Mouse (Mus musculus) heart, adult 9 months (tissue): ENCODE results near the gene Prrxl1.
A peak's percentile ranks its signal among the peaks of the same experiment; 100 is the strongest.

ENCODE experiments used
- DNase-seq, 2 experiments: peaks; one replicate each; pipeline ENCODE4 v3.0.0; 2022; ENCODE audit warnings: low spot score in 2 of 2

Gene Prrxl1

GRCm38 (mm10) chr14:32627271-32627670 lies 28.1 kb downstream of the Prrxl1 start:
- no peak for DNase-seq

- DNase-seq, result no peak
These were observed 29.4 kb downstream of the Prrxl1 start for GRCm38 (mm10) chr14:32628584-32628983.

DNA sequence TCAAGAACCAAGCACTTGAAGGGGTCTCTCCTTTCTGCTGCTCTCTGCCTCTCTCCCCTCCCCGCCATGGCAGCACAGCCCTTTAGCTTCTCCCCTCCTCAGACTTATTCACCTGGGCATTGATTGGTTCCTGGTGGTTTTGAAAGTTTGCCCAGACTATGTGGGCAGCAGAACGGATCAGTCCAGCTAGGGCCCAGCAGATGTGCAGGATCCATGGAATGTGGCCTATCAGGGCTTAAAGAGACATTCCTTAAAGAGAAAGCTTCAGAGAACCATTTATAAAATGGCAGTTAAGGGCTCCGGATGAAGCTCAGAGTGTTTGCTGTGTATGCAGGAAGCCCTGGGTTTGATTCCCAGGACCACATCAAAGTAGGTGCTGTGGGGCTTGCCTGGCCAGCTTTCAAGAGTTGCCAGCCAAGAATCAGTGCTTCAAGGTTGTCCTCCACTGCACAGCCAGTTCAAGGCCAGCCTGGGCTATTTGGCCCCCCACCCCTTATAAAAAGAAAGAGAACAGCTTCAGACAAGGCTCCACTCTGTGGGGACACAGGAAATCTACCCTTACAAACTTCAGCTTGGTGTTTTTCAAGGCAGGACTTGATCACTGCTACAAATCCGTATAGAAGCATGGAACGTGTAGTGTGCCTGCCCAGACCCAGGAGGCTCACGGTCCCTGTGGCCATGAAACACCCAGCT lies 33.8 kb downstream of the Prrxl1 start:
- DNase-seq, result no peak

DNA sequence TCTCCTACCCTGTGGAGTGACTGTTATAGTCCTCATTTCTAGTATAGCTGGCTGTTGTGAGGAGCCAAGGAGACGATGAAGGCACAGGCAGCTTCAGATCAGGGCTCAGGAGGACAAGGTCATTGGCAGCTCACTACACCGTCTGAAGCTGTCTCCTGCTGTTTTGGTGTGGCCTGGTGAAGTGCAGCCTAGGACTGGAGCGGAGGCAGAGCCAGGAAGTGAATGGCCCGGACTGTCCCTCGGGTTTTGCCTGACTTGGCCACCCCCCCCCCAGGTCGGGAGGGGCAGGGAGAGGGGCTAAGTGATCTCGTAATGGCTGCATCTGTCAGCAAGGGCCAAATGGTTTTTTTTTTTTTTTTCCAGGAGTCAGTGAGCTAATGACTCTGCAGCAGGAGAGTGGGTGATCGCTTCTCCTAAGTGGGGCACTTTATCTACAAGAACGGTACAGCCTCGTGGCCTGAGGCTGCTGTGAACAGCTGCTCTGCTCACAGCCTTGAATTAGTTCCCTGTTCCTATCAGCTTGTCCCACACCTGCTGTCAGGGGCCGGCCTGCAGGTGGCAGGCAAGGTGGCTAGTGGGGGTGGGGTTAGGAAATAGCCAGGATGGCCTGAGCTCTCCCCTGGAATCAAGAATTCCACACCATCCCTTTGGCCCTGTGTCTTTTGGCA lies 34.9 kb downstream of the Prrxl1 start:
- DNase-seq, result no peak

- DNase-seq, result no peak
These were observed 39.3 kb downstream of the Prrxl1 start for GRCm38 (mm10) chr14:32638485-32638884.

DNA sequence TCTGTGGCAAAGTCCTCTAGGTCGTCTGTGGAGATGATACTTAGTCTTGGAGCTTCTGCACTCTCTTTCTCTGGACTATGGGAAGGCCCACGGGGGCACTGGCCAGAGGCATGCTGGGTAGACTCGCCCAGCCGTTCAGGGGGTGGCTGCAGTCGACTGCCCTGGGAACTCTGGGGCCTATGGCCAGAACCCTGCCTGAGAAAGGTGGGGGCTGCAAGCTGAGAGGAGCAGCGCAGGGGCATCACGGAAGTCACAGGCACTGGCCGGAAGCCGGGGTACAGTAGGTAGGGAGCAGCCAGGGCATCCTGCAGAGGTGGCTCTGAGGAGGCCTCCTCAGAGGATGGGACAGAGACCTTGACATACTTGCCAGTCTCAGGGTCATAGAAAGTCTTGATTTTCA lies 60.6 kb downstream of the Prrxl1 start:
- no peak for DNase-seq

- no peak for DNase-seq
These were observed 63.9 kb downstream of the Prrxl1 start for GRCm38 (mm10) chr14:32663099-32663498.

DNA sequence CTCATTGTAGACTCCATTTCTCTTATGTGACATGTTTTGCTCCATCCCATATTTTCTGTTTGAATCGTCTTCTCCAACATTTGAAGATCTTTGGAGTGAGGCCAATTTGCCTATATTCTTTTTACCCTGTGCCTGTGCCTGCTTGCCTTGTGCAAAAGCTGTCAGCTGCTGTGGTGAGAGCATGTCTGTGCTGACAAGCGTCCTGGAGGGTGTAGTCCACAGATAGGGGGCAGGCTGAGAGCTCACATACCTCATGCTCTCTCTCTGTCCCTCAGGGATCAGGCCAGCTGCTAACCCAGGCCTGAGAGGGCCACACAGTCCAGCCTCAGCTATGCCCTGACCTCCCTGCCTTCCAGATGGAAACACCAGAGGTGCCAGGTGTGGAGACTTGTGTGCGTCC lies 74.0 kb downstream of the Prrxl1 start:
- no peak for DNase-seq

DNA sequence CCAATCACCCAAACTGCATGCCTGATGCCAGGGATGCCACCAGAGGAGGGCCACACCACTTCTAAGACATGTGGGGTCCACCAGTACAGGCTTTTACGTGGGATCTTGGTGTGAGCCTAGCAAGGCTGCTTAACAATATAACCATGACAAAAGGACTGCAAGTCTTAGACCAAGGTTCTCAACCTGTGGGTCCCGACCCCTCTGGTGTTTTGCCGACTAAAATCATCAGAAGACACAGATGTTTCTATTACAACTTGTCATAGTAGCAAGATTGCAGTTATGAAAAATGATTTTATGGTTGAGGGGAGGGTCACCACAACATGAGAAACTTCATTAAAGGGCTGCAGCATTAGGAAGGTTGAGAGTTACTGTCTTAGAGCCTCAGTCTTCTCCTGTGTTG lies 79.4 kb downstream of the Prrxl1 start:
- DNase-seq, result no peak

- no peak for DNase-seq
These were observed 82.4 kb downstream of the Prrxl1 start for GRCm38 (mm10) chr14:32681603-32682002.

GRCm38 (mm10) chr14:32682536-32682935 lies 83.3 kb downstream of the Prrxl1 start:
- DNase-seq, result no peak

GRCm38 (mm10) chr14:32683251-32683838 lies 84.1 kb downstream of the Prrxl1 start:
- DNase-seq, result peak; percentile 57 to 62

DNA sequence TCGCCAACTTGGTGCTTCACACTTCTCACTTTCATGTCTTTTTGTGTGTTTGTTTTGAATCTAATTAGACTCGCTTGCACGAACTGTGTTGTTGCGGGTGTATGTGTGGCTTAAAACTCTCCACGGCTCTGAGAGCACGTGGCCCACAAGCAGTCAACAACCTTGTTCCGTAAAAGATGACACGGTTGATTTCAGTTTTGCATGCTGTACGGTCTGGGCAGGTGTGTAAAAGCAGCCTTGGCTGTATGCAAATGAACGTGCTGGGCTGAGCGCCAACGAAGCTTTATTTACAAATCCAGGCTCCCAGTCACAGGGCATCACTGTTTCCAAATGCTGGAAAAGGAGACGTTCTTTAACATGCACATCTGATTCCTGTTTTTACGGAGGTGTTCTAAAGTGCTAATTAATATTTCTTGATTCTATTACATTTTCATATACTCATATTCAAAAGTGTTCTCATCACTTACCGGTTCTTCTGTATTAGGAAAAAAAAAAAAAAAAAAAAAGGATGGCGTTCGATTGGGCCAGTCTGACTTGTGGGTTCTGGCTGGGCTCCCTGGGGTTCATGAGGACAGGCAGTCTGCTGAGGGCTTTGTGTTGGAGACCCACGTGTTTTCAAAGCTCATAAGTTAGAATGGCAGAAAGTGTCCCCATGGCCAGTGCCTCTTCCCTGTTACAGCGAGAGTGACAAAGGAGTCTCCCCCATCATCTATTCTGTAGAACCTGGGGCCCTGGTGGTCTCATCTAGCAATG lies 85.0 kb downstream of the Prrxl1 start:
- DNase-seq, result peak in 1 of 2 experiments; percentile 24

DNA sequence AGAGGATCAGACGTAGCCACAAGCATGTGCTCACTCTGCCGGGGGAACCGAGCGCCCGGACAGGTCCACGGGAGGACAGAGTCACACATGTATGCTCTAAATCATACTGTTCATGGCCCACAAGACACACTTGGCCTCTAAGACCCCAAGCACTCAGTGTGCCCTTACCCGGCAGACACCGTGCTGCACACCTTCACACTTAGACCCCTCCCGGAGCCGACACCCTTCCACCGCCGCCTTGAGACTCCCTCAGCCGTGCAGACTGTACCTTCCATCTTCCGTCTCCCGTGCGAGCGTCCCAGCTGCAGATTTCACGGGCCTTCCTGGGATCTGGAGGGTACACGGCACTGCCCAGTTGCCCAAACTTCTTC lies 85.5 kb downstream of the Prrxl1 start:
- DNase-seq, result peak in 1 of 2 experiments; percentile 13

DNA sequence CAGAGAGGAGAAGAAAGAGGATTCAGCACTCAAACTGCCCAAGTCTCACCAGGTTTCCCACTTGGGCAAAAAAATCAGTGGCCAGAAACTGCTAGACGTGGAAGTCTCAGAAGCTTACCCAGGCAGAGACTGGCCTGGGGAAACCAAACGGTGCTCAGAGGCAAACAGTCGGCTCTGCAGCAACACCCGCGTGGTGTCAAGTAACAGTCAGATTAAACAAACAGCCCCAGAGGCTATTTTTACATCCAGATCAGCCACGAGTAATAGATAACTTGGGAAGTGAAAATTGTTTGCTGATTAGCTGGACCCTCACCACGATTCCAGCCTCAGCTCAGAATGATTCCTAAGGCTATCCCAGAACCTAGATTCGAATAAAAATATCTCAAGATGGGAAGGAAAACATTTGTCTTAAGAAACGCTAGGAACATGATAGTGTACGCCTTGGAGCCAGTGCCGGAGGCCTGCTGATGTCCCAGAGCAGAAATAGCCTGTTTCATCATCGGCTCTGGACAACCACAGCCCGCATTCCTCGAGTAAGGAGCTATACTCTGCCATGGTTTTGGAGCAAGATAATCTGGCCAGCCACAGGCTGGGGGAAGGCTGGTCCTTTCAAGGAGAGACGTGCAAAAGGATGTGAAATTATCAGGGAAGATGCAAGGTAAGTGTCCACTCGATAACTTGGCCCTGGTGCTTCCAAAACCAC lies 86.1 kb downstream of the Prrxl1 start, which contains the start of gene 3425401B19Rik:
Gene 3425401B19Rik, minus strand, starts transcription at position 170 of the 703 bp plus-strand sequence.
- DNase-seq, result peak; percentile 52 to 62

- DNase-seq, result no peak
These were observed 96.7 kb downstream of the Prrxl1 start for GRCm38 (mm10) chr14:32695906-32696305.

GRCm38 (mm10) chr14:32696344-32696743 lies 97.1 kb downstream of the Prrxl1 start:
- no peak for DNase-seq

DNA sequence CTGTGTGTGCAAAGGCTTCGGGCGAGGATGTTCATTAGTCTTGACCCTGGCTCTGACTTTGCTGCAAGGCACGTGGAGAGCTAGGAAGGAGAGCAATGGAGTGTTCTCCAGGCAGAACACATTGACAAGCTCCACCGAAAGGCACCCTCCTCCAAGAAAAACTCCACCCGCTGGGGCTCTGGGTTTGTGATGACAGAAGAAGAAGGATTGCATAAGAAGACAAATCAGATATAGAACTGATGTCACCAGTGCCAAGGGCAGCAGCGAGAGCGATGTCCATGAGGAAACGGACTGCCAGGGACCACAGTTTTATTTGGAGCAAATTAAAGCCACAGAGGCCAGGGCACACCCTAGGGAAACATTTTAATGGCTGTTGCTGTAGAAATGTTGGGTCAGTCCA lies 98.6 kb downstream of the Prrxl1 start:
- DNase-seq, result no peak

DNA sequence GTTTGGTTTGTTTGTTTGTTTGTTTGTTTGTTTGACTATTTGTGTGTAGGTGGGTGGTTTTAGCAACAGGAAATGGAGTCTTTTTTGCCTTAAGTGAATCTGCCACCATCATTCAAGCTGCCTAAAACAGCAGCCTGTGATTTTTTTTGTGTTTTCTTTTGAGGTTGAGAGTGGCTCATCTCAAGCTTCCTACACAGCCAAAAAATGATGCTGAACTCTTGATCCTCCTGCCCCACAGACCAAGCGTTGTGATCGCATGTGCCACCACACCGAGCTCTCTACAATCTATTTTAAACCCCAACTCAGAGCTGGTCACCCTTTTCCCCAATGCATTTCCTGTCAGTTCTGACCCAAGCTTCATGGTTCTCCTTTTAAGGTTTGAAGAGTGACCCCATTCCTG lies 99.3 kb downstream of the Prrxl1 start:
- DNase-seq, result no peak
